Mouse (Mus musculus): Measurements from ENCODE around the gene Akr1b7.
A peak's percentile ranks its signal among the peaks of the same experiment; 100 is the strongest.
"Not testable (repeated sequence)": the region's sequence is repeated elsewhere in the genome, so short reads cannot be mapped to it uniquely, and the experiment has no call there.

The Akr1b7 gene

GRCm38 (mm10) chr6:34412023-34412422, at the start of gene Akr1b7:
Gene Akr1b7 (plus strand): TSS chr6:34412334.
- DNase-seq = no peak

GRCm38 (mm10) chr6:34364217-34365136, 47.7 kb upstream of the Akr1b7 start:
- peak; percentile 37 for DNase-seq

- no peak for DNase-seq
These were observed 44.1 kb upstream of the Akr1b7 start for GRCm38 (mm10) chr6:34367998-34368397.

GRCm38 (mm10) chr6:34370081-34370480, 42.1 kb upstream of the Akr1b7 start:
- DNase-seq = no peak

GRCm38 (mm10) chr6:34371700-34372351, 40.3 kb upstream of the Akr1b7 start:
- DNase-seq = peak; percentile 85

- DNase-seq = peak; percentile 11
These were observed 38.3 kb upstream of the Akr1b7 start for GRCm38 (mm10) chr6:34373841-34374240.

- DNase-seq = not testable (repeated sequence)
These were observed 36.2 kb upstream of the Akr1b7 start for GRCm38 (mm10) chr6:34375888-34376287.

GRCm38 (mm10) chr6:34383401-34383800, 28.7 kb upstream of the Akr1b7 start:
- DNase-seq = no peak

GRCm38 (mm10) chr6:34384110-34384661, 27.9 kb upstream of the Akr1b7 start, which contains the start of gene Akr1b10:
Gene Akr1b10 (plus strand): TSS chr6:34384218.
- peak; percentile 77 for DNase-seq

- peak; percentile 23 for DNase-seq
These were observed 27.3 kb upstream of the Akr1b7 start for GRCm38 (mm10) chr6:34384701-34385370.

GRCm38 (mm10) chr6:34388420-34389156, 23.5 kb upstream of the Akr1b7 start:
- DNase-seq = no peak

GRCm38 (mm10) chr6:34395897-34396296, 16.2 kb upstream of the Akr1b7 start:
- no peak for DNase-seq

GRCm38 (mm10) chr6:34398431-34398830, 13.7 kb upstream of the Akr1b7 start:
- DNase-seq = no peak

- DNase-seq = no peak
These were observed 12.4 kb upstream of the Akr1b7 start for GRCm38 (mm10) chr6:34399606-34400220.

- DNase-seq = no peak
These were observed 11.4 kb upstream of the Akr1b7 start for GRCm38 (mm10) chr6:34400696-34401095.

- DNase-seq = no peak
These were observed 5.4 kb upstream of the Akr1b7 start for GRCm38 (mm10) chr6:34406746-34407145.

- no peak for DNase-seq
These were observed 4.7 kb upstream of the Akr1b7 start for GRCm38 (mm10) chr6:34407403-34407802.

GRCm38 (mm10) chr6:34412688-34413087, 554 bp downstream of the Akr1b7 start:
- no peak for DNase-seq

- DNase-seq = not testable (repeated sequence)
These were observed 1.3 kb downstream of the Akr1b7 start for GRCm38 (mm10) chr6:34413386-34413785.

GRCm38 (mm10) chr6:34416521-34416920, 4.4 kb downstream of the Akr1b7 start:
- DNase-seq = no peak

GRCm38 (mm10) chr6:34419071-34419470, 6.9 kb downstream of the Akr1b7 start:
- DNase-seq = no peak

GRCm38 (mm10) chr6:34439006-34439405, 26.9 kb downstream of the Akr1b7 start:
- no peak for DNase-seq

All from thymus, postnatal 25 days (tissue).